In genomic region chr17:80290074-80290657, GRCm38 (mm10) we compare ENCODE assay signal across 8 mouse cellular contexts. TPM values are rescaled to one million over a fixed set of nuclear protein-coding genes. Genes with fewer than 3 reads are reported as not detected.
A peak's percentile ranks its signal among the peaks of the same experiment; 100 is the strongest.
DNase-seq lines count a peak whose midpoint lies in the region; ATAC-seq and TF ChIP-seq lines count a peak whose summit lies in the region.

Morn2 (plus strand) TSS chr17:80290203.
Dhx57 (minus strand) TSS chr17:80290476.

- peak within 1 kb of the TSS; percentile 53 for H3K27ac ChIP-seq in brown adipose tissue, adult 24 weeks (replicated peaks; ENCODE audit: low read depth, low read length)
- H3K27ac ChIP-seq in heart, embryonic 15.5 days: peak within 1 kb of the TSS; percentile 89
- peak within 1 kb of the TSS; percentile 18; the same call in 1 of the 2 replicates for H3K27ac ChIP-seq in liver, embryonic 14.5 days
- peak within 1 kb of the TSS; percentile 75 for H3K27ac ChIP-seq in neural tube, embryonic 11.5 days (ENCODE audit: low read depth, low read length)
- peak within 1 kb of the TSS; percentile 83 for H3K27ac ChIP-seq in stomach, postnatal 0 days (replicated peaks)

- H3K4me3 ChIP-seq in brown adipose tissue, adult 24 weeks (ENCODE audit: insufficient read depth, low read depth, low read length): peak within 1 kb of the TSS; percentile 96
- H3K4me3 ChIP-seq in heart, embryonic 15.5 days: peak within 1 kb of the TSS; percentile 90
- peak within 1 kb of the TSS; percentile 77 to 94 for H3K4me3 ChIP-seq in liver, embryonic 14.5 days (ENCODE audit: insufficient read depth in 1 of 2, low read depth in 2 of 2, low read length in 2 of 2)
- peak within 1 kb of the TSS; percentile 78 for H3K4me3 ChIP-seq in neural tube, embryonic 11.5 days (ENCODE audit: low read depth, low read length)
- H3K4me3 ChIP-seq in stomach, postnatal 0 days (ENCODE audit: low read depth, low read length): peak within 1 kb of the TSS; percentile 97

- 1% methylated on average over 35 of the region's 35 CpGs for WGBS in heart, embryonic 15.5 days
- WGBS in liver, embryonic 14.5 days (ENCODE audit: insufficient replicate concordance): 1% methylated on average over 35 of the region's 35 CpGs
- under 1% methylated on average over 35 of the region's 35 CpGs for WGBS in neural tube, embryonic 11.5 days
- WGBS in stomach, postnatal 0 days: under 1% methylated on average over 33 of the region's 35 CpGs

- TF ChIP-seq CTCF in liver, embryonic 14.5 days (IDR thresholded peaks at IDR 0.05; ENCODE audit: low read depth): no peak
- no peak for TF ChIP-seq CTCF in stomach, postnatal 0 days (IDR thresholded peaks at IDR 0.05; ENCODE audit: low read depth)

- peak; percentile 95 for DNase-seq in CD4-positive, CD25-positive, alpha-beta regulatory T cell, adult 2 months (ENCODE audit: low read depth, low spot score)
- peak; percentile 74 for DNase-seq in fibroblast of lung, adult 2 months (ENCODE audit: low read depth)
- DNase-seq in kidney, postnatal 25 days: peak; percentile 99
- peak; percentile 89 to 91 (median 89) for DNase-seq in liver, embryonic 14.5 days (ENCODE audit: low read depth in 3 of 3, low spot score in 3 of 3)
- peak; percentile 96 for DNase-seq in neural tube, embryonic 11.5 days (ENCODE audit: low spot score)
- DNase-seq in stomach, postnatal 0 days (ENCODE audit: low spot score): peak; percentile 98

- peak; percentile 99 for ATAC-seq in heart, embryonic 15.5 days (replicated peaks; ENCODE audit: insufficient number of reproducible peaks, insufficient read depth, low FRiP score, low read depth)
- peak; percentile 99 for ATAC-seq in liver, embryonic 14.5 days (ENCODE audit: insufficient read depth)
- peak; percentile 99 for ATAC-seq in neural tube, embryonic 11.5 days (ENCODE audit: insufficient read depth, low FRiP score, low TSS enrichment)
- ATAC-seq in stomach, postnatal 0 days (ENCODE audit: low FRiP score, low TSS enrichment): peak; percentile 99

- TF ChIP-seq EP300 in liver, embryonic 14.5 days (IDR thresholded peaks at IDR 0.05; ENCODE audit: low read depth): no peak
- no peak for TF ChIP-seq EP300 in stomach, postnatal 0 days (optimal IDR thresholded peaks at IDR 0.05)

- H3K9me3 ChIP-seq in heart, embryonic 15.5 days (replicated peaks): no peaks in the 10 kb centered on the region
- H3K9me3 ChIP-seq in liver, embryonic 14.5 days (ENCODE audit: control insufficient read depth, low read length): no peaks in the 10 kb centered on the region
- H3K9me3 ChIP-seq in neural tube, embryonic 11.5 days (ENCODE audit: control insufficient read depth, low read length): no peaks in the 10 kb centered on the region
- H3K9me3 ChIP-seq in stomach, postnatal 0 days (ENCODE audit: control insufficient read depth, low read length): no peaks in the 10 kb centered on the region

- peak within 1 kb of the TSS; percentile 85 for H3K4me2 ChIP-seq in heart, embryonic 15.5 days
- H3K4me2 ChIP-seq in liver, embryonic 14.5 days (ENCODE audit: low read depth): peak within 1 kb of the TSS; percentile 97
- peak within 1 kb of the TSS; percentile 75 for H3K4me2 ChIP-seq in neural tube, embryonic 11.5 days (ENCODE audit: low read depth)
- H3K4me2 ChIP-seq in stomach, postnatal 0 days (replicated peaks; ENCODE audit: low read depth): peak within 1 kb of the TSS; percentile 81

- no peaks in the 10 kb centered on the region for H3K4me1 ChIP-seq in brown adipose tissue, adult 24 weeks (ENCODE audit: control insufficient read depth, insufficient read depth, insufficient read length, low read length)
- H3K4me1 ChIP-seq in heart, embryonic 15.5 days (replicated peaks): peaks cover 12% of the 10 kb centered on the region
- peaks cover 7 to 8% of the 10 kb centered on the region in 2 experiments; a peak in 2 of 4 replicates for H3K4me1 ChIP-seq in liver, embryonic 14.5 days (replicated peaks; ENCODE audit: control insufficient read depth in 2 of 2, insufficient read depth in 2 of 2, low read length in 1 of 2)
- 0 out of 2 replicates have a peak, but pooled peaks cover 5% of the 10 kb centered on the region for H3K4me1 ChIP-seq in neural tube, embryonic 11.5 days (ENCODE audit: control insufficient read depth, insufficient read depth, low read length)
- no peaks in the 10 kb centered on the region for H3K4me1 ChIP-seq in stomach, postnatal 0 days (replicated peaks; ENCODE audit: control insufficient read depth, insufficient read depth)

- peak within 1 kb of the TSS; percentile 86 for H3K9ac ChIP-seq in heart, embryonic 15.5 days
- H3K9ac ChIP-seq in liver, embryonic 14.5 days (replicated peaks): peak within 1 kb of the TSS; percentile 77
- H3K9ac ChIP-seq in neural tube, embryonic 11.5 days (ENCODE audit: low read length): peak within 1 kb of the TSS; percentile 84
- peak within 1 kb of the TSS; percentile 92 for H3K9ac ChIP-seq in stomach, postnatal 0 days (ENCODE audit: low read length)

- no peaks in the 10 kb centered on the region for H3K27me3 ChIP-seq in heart, embryonic 15.5 days
- H3K27me3 ChIP-seq in liver, embryonic 14.5 days (ENCODE audit: control insufficient read depth, insufficient read depth, low read length): no peaks in the 10 kb centered on the region
- no peaks in the 10 kb centered on the region for H3K27me3 ChIP-seq in neural tube, embryonic 11.5 days (ENCODE audit: control insufficient read depth, insufficient read depth, low read length)
- H3K27me3 ChIP-seq in stomach, postnatal 0 days (ENCODE audit: control insufficient read depth, insufficient read depth, low read length): no peaks in the 10 kb centered on the region

- H3K36me3 ChIP-seq in heart, embryonic 15.5 days: no peaks in the 10 kb centered on the region
- no peaks in the 10 kb centered on the region for H3K36me3 ChIP-seq in liver, embryonic 14.5 days (replicated peaks; ENCODE audit: control insufficient read depth, insufficient read depth, low read depth)
- no peaks in the 10 kb centered on the region for H3K36me3 ChIP-seq in neural tube, embryonic 11.5 days (ENCODE audit: control insufficient read depth, insufficient read depth, low read length)
- no peaks in the 10 kb centered on the region for H3K36me3 ChIP-seq in stomach, postnatal 0 days (ENCODE audit: control insufficient read depth, insufficient read depth, low read length)

RNA-seq across cellular contexts. Expression of gene Morn2, which starts in this region (rescaled TPM):
- 16.0 and 24.1 TPM in 2 replicates for polyA plus RNA-seq in brown adipose tissue, adult 24 weeks (2012; ENCODE audit: insufficient read depth, insufficient read length, missing spikeins)
- polyA plus RNA-seq in heart, embryonic 15.5 days (2015; fragmentation: Nextera tagmentation; extraction: Ambion mirVana): 23.8 and 25.3 TPM in 2 replicates
- 1.8 and 2.8 TPM in 2 replicates for polyA plus RNA-seq in liver, embryonic 14.5 days (2012; rRNA removed)
- polyA plus RNA-seq in liver, embryonic 14.5 days (2014; fragmentation: Nextera tagmentation; extraction: Ambion mirVana): 9.1 and 9.8 TPM in 2 replicates
- 29.8 and 32.4 TPM in 2 replicates for polyA plus RNA-seq in neural tube, embryonic 11.5 days (2014; fragmentation: Nextera tagmentation; extraction: Ambion mirVana)
- polyA plus RNA-seq in stomach, postnatal 0 days (2015; fragmentation: Nextera tagmentation; extraction: Ambion mirVana): 9.4 and 10.3 TPM in 2 replicates

RNA-seq across cellular contexts. Expression of gene Dhx57, which starts in this region (rescaled TPM):
- polyA plus RNA-seq in brown adipose tissue, adult 24 weeks (2012; ENCODE audit: insufficient read depth, insufficient read length, missing spikeins): 4.5 and 4.8 TPM in 2 replicates
- 7.4 and 9.2 TPM in 2 replicates for polyA plus RNA-seq in heart, embryonic 15.5 days (2015; fragmentation: Nextera tagmentation; extraction: Ambion mirVana)
- polyA plus RNA-seq in liver, embryonic 14.5 days (2012; rRNA removed): 4.1 and 5.1 TPM in 2 replicates
- 2.8 and 3.6 TPM in 2 replicates for polyA plus RNA-seq in liver, embryonic 14.5 days (2014; fragmentation: Nextera tagmentation; extraction: Ambion mirVana)
- 27.8 and 29.9 TPM in 2 replicates for polyA plus RNA-seq in neural tube, embryonic 11.5 days (2014; fragmentation: Nextera tagmentation; extraction: Ambion mirVana)
- 3.9 TPM in 2 replicates for polyA plus RNA-seq in stomach, postnatal 0 days (2015; fragmentation: Nextera tagmentation; extraction: Ambion mirVana)

Comparison
In these comparisons a context has a peak if more than half of its experiments do, and no peak if none do; other contexts are left out.
1. Peak in every context shown above with its lines: DNase-seq, ATAC-seq, H3K4me3 ChIP-seq and H3K27ac ChIP-seq.
2. H3K27ac ChIP-seq: peak in every context shown above with its lines; median percentile 89 in heart, embryonic 15.5 days; 83 in stomach, postnatal 0 days; 75 in neural tube, embryonic 11.5 days; 53 in brown adipose tissue, adult 24 weeks; 18 in liver, embryonic 14.5 days.